Mouse (Mus musculus) kidney, adult 2 months (tissue): Measurements from ENCODE around the gene Nkx2-9.

Experiments used
- CTCF ChIP-seq: fragments of 200-500 bp; conservative IDR thresholded peaks from 2 replicates; pipeline ENCODE4 v1.5.1; 2011; ENCODE audit warnings: low read depth, mild to moderate bottlenecking, control low read depth, low read length, moderate library complexity, mixed read lengths; ENCODE audit not compliant: insufficient read depth, insufficient read length
- POLR2A ChIP-seq: fragments of 200-500 bp; IDR thresholded peaks from one replicate; pipeline ENCODE4 v1.6.1; 2011; ENCODE audit warnings: low read depth, low read length, control low read depth

DNA sequence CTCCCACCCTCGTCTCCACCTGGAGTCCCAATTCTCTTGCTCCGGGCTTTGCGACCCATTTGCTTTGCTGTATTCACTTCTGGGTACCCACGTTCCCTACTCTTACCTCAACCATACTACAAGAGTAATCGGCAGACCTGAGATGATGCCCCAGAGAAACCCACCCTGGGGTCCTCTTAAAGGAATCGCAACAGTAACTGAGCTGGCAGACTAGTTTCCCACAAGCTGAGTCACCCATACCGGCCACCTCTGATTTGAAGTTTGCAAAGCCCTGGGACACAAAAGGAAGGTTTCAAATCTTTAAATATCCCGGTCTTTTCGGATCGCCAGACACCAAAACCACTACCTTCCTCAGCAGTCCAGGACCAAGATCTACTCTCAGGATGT, 742 bp downstream of the Nkx2-9 start:
- TF ChIP-seq CTCF (no peak), POLR2A (no peak)
